Mouse (Mus musculus) CD4-positive helper T cell, adult 2 months (primary cell): ENCODE results near the gene Rras.
A peak's percentile ranks its signal among the peaks of the same experiment; 100 is the strongest.

Source experiments
- DNase-seq: peaks from one replicate; pipeline ENCODE4 v3.0.0-alpha.2; 2012; ENCODE audit warnings: low read depth, missing footprints, low spot score

Gene Rras

DNA sequence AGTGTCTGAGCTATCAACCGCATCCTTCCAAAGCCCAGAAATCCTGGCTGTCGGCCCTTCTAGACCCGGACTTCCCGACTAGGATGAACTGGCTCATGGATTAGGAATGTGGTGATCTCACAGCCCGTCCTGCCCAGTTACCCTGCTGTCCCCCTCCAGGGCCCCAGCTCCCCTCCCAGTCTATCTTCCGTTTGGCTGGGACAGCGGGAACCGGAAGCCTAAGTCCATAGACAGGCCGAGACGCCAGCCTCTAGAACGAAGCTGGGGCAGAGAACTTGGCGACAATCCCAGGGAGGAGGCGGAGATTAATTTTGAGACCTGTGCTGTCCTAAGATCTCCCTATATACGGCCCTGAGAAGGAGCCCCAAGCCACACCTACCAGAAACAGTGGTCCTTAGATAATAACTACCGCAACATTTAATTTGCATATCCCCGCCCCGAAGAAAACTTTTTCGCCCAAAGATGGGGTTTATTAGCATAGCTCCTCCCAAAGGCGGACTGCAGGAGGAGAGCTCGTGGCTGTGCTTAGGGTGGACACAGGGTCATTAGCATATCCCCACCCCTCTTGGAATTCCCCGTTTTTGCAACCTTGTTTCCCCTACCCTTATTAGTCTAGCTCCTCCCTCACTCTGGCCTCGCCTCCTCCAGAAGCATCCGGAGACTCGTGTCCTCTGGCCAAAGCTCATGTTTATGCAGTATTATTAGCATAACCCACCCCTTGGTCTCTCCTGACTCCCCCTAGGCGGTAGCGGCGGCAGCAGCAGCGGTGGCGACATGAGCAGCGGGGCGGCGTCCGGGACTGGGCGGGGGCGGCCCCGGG lies at the start of gene Rras:
TSS of gene Rras (plus strand) at position 720 of the 820 bp plus-strand sequence.
- DNase-seq = peak; percentile 98

DNA sequence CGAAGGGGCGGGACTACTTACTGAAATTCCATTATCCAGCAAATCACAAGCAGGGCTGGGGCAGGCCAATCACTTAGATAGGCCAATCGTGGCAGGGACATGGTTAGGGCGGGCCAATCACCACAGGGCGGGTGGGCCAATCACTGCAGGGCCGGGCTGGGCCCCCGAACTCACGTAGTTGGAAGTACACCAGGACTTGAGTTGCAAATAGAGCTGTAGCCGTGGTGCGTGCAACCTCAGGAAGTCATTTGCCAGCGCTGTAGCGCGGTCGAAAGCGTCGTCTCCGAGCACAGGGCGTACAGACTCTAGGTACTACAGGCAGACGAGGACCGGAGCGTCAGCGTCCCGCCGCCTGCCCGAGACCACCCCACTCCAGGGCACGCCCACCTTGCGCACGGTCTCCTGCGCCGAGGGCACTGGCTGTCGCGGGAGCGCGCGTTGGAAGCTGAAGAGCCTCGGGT lies 47.5 kb upstream of the Rras start:
- peak; percentile 86 for DNase-seq

DNA sequence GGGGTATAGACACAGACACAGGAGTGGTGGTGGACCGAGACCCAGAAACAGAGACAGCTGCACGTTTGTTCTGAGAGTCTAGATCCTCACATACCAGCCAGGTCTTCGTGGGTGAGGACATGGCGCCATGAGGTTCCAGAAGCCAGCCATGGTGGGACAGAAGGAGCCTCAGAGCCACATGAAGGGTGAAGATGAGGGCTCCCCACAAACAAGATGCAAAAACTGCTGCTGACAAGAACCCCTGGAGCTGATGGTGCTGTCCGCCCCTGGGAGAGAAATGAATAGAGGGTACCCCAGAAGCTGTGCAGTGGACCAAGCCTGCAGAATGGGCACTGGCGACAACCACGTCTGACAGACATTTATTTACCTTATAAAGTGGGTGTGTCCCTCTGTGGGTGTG lies 46.6 kb upstream of the Rras start:
- DNase-seq = no peak

DNA sequence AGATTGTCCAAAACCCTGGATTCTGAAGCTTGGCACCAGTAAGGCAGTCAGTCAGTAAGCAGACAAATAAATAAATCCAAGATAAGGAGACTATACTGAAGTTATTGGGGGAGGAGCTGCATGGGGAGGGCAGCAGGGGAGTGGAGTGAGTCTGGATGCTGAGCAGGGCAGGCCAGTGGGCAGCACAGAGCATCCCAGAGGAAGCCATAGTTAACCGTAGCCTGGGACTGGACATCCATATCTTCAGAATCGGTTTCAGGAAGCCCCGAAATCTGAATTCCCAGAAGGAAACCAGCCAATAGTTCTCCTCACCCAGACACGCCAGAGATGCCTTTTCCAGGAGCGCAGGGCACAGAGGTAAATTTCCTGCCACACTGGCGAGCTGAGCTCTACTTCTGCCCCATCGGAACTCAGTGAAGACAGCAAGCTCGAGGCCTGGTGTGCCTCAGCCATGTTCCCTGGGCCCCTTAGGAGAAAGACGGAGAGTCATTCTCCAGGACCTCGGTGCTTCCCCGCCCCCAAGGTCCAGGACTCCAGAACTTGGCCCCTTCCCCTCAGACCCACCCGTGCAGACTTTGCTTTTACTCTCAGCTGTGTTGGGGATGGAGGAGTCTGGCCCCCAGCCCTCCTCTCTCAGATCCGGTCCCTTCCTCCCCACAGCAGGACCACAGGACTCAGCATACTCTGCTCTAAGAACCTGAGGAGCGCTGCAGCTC lies 44.2 kb upstream of the Rras start:
- no peak for DNase-seq

DNA sequence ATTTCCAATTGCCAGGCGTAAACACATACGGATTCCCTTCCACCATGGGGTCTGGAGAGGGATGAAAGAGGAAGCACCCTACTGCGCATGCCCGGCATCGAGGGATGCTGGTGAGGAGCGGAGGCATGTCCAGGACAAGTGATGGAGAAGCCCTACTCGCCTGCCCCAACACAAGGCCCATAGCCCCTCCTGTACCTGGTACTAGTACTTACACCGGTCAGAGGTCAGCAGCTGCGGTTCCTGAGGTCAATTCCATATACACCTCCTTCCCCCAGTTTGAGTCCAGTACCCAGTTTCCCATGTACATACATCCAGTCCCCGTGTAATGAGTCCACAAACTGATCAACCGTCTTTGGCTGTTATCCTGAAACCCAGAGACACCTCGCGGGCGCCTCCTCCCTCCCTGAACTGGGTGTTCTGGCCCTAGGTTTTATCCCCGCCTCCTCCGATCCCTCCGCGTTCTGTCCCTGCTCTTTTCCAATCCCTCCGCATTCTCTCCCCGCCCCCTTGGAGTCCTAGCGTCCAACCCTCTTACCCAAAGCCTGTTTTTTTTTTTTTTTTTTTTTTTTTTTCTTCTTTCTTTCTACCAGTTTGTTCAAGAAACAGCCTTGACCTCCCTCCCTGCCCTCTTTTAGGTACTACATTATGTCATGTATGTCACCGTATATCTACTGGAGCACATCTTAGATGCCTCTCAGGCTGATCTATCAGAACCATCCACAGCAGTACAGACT lies 43.2 kb upstream of the Rras start, which contains the start of gene Cpt1c:
TSS of gene Cpt1c (minus strand) at position 469 of the 734 bp plus-strand sequence.
- no peak for DNase-seq

DNA sequence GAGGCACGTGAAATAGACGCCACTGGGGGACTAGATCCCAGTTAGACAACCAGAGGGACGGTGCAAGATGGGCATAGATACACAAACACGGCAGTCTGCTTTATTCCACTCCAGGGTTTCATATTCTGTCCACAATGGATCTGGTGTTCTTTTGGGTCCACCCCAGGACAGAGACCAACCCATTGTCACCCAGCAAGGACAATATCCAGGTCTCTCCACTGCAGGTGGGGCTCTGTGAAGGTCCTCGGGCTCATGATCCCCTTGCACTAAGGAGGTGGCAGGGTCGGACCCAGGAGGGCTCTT lies 42.7 kb upstream of the Rras start:
- DNase-seq = no peak

DNA sequence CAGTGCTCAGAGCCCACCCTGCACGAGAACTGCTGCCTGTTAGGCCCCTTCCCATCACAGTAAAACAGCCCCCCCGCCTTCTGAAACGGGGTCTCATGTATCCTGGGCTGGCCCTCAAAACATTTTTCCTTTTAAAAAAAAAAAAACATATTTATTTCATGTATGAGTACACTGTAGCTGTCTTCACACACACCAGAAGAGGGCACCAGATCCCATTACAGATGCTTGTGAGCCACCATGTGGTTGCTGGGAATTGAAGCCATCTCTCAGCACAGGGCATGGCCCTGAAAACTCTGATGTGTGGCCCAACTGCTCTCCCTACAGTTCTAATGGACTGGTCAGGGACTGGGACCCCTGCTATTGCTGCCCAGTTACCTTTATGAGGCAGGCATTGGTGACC lies 39.5 kb upstream of the Rras start:
- no peak for DNase-seq

DNA sequence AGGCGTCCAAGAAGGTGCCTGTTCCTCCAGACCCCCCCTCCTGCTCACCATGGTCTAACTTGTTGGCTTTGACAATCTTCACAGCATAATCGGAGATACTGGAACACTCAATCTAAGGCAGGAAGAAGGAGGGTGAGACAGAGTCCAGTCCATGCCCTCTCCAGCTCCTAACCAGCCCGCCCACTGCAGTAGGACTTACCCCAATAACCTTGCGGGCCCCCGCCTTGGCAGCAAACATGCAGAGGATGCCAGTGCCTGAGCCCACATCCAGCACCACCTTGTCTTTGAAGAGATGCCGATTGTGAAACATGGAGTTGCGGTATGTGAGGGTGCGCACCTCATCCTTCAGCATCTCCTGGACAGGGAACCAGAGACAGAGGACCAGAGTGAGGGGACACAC lies 36.2 kb upstream of the Rras start:
- DNase-seq = no peak

DNA sequence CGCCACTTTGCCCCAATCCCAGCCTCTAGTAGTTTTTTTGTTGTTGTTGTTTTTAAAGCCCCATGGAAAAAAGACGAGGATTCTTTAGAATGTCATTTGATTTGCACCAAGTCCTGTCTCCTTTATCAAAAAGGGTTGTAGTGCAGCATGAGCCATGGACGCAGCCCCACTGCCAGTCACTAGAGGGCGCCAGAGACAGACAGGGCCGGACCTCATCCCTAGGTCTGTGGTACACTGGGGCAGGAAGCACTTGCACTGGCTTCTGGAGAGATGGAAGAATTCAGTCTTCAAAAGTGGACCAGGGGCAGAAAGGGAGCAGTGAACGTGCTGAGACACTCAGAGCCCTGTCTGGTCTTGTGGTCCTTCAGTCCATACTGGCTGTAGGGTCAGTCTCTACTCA lies 34.7 kb upstream of the Rras start:
- peak; percentile 82 for DNase-seq

DNA sequence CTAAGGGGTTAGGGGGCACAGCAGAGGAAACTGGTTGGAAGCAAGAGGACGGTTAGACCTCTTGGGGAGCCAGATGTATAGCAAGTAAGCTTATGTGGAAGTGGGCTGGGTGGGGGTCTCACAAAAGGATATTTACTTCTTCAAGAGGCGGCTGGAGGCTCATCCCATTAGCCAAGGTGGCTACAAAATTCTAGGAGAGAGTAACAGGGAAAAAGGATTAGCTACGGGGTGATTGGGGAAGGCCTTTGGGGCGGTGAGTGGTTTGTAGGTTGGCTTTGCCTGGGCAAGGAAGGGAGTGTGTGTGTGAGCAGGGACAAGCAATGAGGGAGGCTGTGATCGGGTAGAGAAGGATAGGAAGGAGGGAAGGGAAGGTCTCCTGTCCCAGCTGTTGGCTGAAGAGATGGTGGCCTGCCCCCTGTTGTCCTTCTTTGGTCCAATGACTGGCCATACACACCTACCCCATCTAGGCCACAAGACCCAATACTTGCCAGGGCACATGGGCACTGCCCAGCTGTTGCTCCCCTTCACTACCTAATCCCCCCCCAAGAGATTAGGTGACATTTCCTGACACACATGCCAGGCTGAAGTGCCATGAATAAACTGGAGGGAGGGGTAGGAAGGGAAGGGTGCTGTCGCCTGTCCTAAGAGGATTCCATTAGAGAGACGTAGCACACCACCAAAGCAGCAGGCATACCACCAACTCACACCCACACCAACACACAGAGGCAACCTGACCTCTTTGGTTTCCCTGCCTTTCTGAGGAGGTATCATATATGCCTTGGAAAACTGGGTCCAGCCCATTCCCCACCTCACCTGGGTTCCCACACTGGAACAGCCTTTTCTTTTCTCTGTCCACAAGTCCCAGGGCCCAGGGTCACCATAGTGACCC lies 33.6 kb upstream of the Rras start:
- no peak for DNase-seq

DNA sequence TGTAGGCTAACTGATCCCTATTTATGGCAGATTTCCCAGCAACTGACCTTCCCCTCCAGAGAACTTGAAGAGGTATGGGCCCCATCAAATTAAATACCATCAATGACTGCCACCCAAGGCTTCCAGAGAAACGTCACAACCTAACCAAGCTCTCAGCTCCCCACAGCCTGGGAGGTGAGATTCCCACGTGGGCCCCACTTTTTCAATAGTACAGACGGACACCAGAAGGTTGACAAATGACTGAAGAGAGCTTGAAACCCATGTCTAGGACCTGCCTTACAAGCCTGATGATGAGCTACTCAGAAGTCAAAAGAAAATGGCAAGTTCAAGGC lies 33.0 kb upstream of the Rras start:
- no peak for DNase-seq

DNA sequence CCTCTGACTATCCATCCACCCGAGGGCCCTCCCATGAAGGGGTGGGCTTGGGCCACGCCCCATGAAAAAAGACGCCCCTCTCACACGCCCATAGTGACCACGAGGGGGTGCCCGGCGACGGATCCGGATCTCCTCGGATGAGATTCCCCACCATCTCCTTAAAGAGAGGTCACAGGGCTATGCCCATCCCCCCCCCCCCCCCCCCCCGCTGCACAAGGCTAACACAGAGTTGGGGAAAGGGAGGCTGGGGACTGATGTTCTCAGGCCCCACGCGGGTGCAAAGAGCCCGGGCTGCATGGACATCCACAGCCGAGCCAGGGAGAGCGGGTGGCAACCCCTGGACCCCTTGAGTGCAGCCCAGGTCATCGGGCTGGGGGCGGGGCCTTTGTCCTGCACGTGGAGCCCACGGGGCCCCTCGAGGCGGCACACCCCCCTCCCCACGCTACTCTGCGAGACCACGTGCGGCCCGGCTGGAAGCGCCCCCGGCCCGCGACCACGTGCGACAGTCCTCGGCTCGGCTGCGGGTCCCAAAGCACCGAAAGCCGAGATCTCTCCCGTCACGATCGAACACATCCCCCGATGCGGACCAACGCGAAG lies 32.1 kb upstream of the Rras start:
- DNase-seq = peak; percentile 69

DNA sequence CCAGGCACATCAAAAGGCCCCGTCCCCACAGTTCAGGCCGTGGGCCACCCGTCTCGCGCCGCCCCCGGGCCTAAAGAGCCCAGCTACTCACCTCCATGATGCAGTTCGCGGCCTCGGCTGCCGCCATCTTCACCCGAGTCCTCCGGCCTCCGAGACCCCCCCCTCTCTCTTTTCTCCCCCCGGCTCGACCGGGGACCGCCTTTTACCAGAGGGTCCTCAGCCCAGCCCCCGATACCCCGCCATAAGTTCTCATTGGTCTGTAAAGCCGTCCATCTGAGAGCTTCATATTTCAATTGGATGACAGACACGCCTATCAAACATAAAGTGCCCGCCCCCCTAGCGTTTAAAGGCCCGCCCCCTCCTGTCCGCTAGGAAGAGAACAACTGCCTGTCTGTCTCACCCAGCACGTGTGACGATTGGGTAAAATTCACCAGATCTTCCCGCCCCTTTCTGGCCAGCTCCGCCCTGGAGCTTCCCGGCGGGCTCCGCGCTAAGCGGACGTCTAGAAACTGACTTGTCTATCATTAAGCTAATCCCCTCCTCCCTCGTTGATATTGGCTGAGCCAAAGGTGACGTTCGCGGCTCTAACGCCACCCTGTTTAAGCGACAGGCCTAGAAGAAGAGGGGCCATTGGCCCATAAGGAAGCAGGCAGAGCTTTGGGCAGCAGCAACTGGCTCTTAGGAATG lies 31.4 kb upstream of the Rras start, which contains the start of gene Prmt1:
TSS of gene Prmt1 (minus strand) at position 377 of the 687 bp plus-strand sequence.
- peak; percentile 100 for DNase-seq

DNA sequence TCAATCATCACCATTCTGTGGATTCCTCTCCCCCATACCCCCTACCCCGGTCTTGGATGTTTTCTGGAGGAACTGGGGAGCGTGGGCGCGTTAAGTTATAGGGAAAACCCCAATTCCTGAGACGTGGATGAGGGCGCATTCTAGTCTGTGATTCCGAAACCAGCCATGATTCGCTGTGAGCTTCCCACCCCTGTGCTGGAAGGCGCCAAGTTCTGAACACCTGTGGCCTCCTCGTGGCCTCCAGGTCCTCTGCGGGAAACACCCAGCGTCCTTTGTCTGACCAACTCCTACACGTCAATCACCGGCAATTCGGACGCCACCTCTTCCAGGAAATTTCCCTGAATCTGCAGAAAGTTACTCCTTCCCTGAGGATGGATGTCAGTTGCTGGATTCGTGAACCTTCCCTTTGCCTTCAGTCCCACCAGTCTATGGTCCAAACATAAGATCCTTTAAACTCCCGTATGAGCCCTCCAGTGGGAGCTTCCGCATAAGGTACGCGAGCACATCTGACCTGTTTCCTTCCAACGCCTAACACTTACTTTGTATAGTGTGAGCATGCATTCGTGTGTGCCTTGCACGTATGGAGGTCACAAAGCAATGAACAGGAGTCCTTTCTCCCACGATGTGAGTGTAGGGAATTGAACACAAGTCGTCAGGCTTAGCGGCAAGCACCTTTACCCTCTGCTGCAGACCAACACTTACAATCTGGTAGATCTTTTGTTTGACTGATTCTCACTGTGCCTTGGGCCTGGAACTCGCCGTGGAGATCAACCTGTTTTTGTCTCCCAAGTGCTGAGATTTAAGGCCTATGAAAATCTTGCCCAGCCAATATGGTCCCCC lies 30.7 kb upstream of the Rras start:
- no peak for DNase-seq

DNA sequence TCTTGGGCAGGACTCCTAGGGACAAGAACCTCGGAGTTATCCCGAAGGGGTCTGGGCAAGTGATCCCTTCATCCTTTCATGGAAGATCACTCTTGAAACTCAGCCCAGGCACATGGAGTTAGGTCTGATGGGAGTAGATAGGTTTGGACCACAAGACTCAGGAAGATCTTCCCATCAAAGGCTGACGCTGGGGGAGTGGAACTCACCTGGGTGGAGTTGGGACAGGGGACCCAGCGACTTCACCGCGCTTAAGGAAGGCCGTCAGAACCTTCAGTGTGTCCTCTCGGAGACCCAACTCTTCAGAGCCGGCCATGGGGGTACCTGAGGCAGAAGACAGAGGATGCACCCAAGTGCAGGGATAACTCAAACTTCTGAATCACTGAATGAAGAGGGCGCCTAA lies 21.1 kb upstream of the Rras start:
- DNase-seq = no peak

DNA sequence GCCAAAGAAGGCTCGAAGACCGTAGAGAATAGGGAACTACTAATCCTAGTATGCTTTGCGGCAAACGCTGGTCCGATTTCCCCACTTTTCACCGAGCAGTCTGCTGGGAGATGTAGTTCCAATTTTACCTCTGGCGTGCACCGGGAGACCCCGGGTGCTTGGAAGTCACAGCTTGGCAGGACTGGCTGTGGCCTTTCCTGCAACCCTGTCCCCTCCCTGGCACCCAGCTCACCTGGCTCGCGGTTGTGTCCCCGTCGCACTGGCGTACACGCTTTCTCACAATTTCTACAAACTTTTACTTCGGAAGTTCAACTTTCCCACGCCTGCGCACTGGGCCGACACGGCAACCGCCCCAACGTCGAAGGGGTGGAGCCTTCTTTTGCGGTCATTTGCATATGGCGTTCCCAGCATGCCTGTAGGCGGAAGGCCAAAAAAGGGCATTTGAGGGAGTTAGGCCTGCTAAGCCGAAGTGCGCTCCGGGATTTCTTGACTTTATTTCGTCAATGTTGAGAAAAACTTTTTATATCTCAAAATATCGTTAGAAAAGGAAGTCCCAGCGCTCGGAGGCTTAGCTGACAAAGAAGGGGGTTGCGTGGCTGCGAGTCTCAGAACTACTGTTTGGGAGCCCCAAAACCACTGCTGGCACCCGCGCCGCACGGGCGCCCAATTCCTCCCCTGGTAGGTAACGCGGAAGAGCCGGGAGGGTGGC lies 20.4 kb upstream of the Rras start, which contains the start of gene Irf3:
TSS of gene Irf3 (plus strand) at position 418 of the 709 bp plus-strand sequence.
- peak; percentile 98 for DNase-seq

DNA sequence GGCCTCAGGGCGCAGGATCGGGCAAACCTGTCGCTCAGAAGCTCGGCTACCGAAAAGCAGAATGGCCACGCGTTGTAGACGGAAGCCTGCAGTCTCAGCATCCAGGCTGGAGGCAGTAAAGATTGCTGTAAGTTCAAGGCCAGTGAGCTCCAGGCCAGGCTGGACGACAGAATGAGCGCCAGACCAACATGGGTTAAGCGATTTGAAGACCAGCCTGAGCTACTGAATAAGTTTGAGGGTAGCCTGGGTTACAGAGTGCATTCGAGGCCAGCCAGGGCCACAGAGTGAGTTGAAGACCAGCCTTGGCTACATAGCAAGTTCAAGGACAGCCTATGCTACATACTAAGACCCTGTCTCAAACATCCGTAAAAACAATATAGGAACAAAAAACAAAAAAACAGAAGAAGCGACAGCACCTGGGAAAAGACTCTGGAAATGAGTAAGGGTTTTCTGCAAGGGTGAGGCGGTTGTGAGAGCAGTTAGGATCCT lies 19.8 kb upstream of the Rras start:
- DNase-seq = no peak

DNA sequence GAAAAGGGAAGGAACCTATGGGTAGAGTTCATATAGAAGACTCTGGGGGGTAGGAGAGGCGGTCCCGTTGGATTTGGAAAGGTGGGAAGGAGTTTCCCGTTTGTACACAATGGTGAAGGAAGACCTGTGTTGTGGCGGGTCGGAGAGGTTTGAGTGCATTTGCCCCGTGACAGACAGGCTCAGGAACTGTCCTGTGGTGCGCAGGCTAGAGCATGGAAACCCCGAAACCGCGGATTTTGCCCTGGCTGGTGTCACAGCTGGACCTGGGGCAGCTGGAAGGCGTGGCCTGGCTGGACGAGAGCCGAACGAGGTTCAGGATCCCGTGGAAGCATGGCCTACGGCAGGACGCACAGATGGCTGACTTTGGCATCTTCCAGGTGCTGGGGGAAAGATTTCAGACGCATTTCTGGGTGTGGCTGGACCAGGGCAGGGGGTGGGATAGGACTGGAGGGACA lies 19.2 kb upstream of the Rras start, which contains the start of gene Bcl2l12:
TSS of gene Bcl2l12 (minus strand) at position 212 of the 455 bp plus-strand sequence.
- DNase-seq = peak; percentile 40
